Mouse (Mus musculus) ES-E14 (cell line): ENCODE measurements around the gene Zfp593.

ENCODE experiments used
- MAFK ChIP-seq: IDR thresholded peaks from 2 replicates; pipeline ENCODE4 v1.6.1; 2014; ENCODE audit warnings: mild to moderate bottlenecking, low read depth, low read length, inconsistent platforms; ENCODE audit not compliant: insufficient read depth
- ZNF384 ChIP-seq: IDR thresholded peaks from 2 replicates; pipeline ENCODE4 v1.6.1; 2012; ENCODE audit warnings: low read depth, low read length, inconsistent platforms

DNA sequence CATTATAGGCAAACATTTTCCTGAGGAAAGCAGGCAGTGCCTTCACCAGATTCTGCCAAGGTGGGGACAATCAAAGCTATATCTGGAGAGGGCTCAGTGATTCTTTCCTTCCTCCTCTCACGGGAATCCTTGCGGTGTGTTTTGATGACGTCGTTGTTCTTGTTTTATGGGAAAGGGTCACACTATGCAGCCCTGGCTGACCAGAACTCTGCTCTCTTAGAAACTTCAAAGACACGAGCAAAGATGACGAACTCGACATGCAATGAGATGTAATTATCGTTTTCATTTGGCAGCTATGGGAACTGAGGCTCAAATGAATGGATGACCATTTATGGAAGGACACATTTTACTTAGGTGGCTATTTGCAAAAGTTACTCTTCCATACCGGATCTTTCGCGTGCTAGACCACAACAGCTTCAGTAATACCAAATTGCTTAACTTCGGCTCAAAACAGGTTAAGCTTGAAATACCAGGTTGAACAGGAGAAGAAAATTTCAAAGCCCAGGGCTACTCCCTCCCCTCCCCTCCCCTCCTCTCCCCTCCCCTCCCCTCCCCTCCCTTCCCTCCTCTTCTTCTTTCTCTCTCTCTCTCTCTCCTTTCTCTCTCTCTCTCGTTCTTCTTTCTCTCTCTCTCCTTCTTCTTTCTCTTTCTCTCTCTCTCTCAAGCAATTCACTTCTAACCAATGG, 27.5 kb upstream of the Zfp593 start:
- TF ChIP-seq MAFK = no peak
- no peak for TF ChIP-seq ZNF384
